Mouse (Mus musculus) erythroid progenitor cell, adult 5-6 weeks (primary cell): ENCODE data around the gene Ddhd1. TPM values are rescaled to one million over a fixed set of nuclear protein-coding genes. Genes with fewer than 3 reads are reported as not detected.

Source experiments
- ATAC-seq: replicated peaks from 2 replicates; pipeline ENCODE4 v1.8.0; 2016; ENCODE audit warnings: moderate number of reproducible peaks, mild to moderate bottlenecking, moderate TSS enrichment, inconsistent platforms; ENCODE audit not compliant: poor library complexity, low FRiP score, severe bottlenecking
- total RNA-seq, 2 experiments: library from RNA; stranded (forward) in 1 of 2; stranded (reverse) in 1 of 2; fragments of 150-400 nt in 1 of 2; fragments of 186-747, 209-891 nt in 1 of 2; gene quantifications; 2 replicates each; pipeline versions ENCODE4 v1.2.3 to v1.2.4; 2015 to 2017; ENCODE audit warnings: low replicate concordance in 2 of 2

Gene Ddhd1
- total RNA-seq, 2 experiments from 2014 or later: 118 to 173 TPM

DNA sequence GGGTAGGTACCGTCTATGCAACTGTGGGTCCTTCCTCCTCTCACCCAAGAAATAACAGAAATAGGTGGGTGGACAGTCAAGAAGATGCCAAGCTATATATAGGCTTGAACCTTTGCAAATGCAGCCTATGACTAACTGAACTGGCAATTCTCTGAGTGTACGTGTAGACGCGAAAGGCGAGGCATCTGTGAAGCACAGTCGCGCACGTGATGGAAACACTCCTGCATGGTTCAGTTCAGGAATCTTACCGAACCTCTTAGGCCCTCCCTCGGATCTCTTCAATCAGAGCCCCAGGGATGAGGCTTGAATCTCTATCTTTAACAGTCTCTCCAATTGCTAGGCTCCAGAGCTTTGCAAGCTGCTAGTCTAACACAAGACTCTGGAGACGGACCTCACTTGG is 10.3 kb downstream of the Ddhd1 start:
- no peak for ATAC-seq

GRCm38 (mm10) chr14:45647175-45647574 is 10.8 kb downstream of the Ddhd1 start:
- ATAC-seq: no peak

- ATAC-seq: no peak
Observed at GRCm38 (mm10) chr14:45644786-45645185, 13.2 kb downstream of the Ddhd1 start.

DNA sequence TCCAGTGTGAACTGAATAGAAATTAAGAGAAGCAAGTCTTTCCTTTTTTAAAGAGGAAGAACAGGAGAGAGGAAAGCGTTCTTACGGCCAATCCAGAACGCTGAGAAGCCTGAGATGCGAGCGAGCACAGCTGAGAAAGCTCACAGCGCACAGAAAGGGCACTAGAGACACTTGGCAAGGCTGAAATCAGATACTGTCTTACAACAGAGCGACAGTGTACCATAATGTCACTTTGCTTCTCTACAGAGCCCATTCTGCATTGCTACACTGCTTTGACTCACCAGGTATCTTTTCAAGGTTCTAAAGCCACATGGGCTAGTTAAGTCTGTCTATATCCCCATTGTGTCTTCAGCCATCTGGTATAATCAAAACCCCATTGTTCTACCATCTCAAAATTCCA is 13.7 kb downstream of the Ddhd1 start:
- no peak for ATAC-seq

DNA sequence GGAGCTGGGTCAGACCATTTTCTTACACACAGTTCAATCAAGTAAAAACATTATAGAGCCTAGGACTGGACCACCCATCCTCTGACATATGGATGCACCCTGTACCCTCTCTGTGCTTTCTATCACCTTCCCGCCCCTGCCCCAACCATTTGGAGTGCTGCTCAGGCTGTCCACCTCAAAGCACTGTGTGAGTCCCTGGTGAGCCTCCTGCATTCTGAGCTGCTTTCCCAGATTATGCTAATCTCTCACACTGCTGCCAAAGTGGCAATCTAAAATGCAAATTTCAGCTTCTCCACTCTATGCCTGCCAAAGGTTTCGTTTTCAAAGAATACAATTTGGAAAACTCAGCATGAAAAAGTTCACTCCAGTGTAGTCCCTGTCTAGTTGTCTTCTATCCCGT is 14.5 kb downstream of the Ddhd1 start:
- 0 out of 2 replicates have a peak, but pooled peaks have one; percentile 17 for ATAC-seq

- ATAC-seq: no peak
Observed at GRCm38 (mm10) chr14:45642795-45643194, 15.1 kb downstream of the Ddhd1 start.

DNA sequence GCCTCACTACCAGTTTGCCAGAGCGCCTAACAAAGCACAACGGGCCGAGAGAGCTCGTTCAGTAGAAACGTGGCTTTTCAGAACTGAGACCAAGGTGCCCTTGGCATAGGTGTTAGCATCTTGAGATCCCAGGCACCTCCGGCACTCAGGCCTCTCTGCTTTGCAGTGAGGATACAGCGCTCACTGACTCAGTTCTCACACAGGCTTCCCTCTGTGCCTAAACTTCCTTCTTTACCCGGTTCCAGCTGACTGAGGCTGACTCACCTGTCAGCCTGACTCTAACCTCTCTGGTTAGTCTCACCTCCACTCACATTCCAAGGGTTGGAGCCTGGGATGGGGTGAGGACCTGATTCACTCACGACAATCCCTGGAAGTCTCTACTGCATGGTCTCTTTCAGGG is 15.7 kb downstream of the Ddhd1 start:
- no peak for ATAC-seq

DNA sequence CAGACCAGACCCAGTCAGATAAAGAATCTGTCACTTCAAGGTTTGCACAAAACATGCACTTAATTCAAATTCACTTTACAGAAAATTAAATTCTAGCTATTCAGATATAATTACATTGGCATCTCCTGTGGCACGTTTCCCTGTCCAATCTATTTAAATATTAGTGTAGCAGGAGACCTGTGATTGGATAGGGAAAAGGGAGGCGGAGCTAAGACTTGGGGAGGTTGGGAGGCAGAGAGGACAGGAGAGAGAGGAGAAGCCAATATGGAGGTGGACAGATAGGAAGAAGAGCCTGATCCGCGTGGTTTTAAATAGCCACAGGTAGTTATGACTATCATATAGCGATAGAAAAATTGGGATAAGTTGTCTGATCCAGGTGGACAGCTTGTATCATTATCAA is 19.2 kb downstream of the Ddhd1 start:
- no peak for ATAC-seq

GRCm38 (mm10) chr14:45635496-45635895 is 22.4 kb downstream of the Ddhd1 start:
- ATAC-seq: no peak

- no peak for ATAC-seq
Observed at GRCm38 (mm10) chr14:45632756-45633537, 25.0 kb downstream of the Ddhd1 start.

GRCm38 (mm10) chr14:45630544-45630943 is 27.4 kb downstream of the Ddhd1 start:
- ATAC-seq: no peak

DNA sequence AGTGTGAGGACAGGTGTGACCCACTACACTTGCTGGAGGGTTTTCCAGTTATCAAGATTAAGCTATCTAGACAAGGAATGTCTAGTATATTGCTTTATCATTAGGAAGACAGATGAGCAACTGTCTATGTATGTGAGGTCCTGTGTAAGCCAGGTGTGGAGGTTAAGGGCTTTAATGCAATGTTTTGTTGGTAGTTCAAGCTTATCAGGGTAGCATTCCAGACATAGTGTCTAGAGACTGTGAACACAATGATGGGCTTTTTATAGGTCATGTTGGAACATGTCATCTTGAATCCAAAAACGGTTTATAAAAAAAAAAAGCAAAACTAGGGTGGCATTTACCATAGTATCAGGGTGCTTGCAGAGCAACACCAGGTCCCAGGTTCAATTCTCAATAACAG is 28.0 kb downstream of the Ddhd1 start:
- ATAC-seq: no peak

DNA sequence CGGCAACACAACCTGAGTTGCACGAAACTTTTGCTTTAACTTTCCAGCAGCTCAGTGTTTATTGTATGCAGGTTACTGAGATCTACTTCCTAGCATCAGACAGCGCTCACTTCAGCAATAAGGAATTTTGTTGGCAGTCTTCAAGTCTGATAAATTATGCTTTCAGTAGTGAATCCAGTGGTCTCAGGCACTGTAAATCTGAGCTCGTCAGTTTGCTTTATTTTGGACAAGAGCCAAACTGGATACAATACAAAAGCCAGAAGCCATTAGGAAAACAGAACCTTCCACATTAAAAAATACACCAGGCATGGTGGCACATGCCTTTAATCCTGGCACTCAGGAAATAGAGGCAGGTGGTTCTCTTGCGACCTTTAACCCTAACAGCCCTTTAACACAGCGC is 39.6 kb downstream of the Ddhd1 start:
- no peak for ATAC-seq

DNA sequence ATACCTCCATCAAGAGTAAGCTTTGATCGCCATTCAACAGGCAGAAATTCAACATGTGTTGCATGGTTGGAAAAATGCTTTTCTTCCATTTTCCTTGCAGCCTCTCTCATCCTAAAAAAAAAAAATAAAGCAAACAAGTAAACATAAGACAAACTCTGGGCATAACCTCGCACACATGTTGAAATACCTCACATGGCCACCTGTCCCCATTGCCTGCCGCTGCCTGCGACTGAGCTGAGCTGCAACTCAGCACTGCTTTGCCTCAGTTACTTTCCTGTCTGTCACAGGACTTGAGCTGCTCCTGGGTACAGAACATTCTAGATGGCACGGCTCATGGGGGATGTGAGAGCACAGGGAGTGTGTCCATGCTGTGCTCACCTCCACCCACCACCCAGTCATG is 41.4 kb downstream of the Ddhd1 start:
- no peak for ATAC-seq

DNA sequence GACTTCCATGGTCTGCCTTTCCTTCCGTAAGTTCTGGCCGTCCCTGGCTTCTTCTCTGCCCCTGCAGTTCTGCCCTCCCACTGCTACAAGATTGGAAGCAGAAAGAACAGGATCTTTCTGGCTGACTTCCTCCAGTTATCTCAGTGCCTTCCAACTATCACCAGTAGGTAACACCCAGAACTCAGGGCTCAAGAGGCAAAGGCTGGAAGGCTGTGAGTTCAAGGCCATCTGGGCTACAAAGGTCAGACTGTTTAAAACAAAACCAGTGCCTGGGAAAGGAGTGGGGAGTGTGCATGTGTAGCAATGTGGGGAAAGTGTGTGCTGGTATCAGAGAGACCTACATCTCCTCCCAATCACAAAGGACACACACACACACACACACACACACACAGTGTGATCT is 42.2 kb downstream of the Ddhd1 start:
- no peak for ATAC-seq

DNA sequence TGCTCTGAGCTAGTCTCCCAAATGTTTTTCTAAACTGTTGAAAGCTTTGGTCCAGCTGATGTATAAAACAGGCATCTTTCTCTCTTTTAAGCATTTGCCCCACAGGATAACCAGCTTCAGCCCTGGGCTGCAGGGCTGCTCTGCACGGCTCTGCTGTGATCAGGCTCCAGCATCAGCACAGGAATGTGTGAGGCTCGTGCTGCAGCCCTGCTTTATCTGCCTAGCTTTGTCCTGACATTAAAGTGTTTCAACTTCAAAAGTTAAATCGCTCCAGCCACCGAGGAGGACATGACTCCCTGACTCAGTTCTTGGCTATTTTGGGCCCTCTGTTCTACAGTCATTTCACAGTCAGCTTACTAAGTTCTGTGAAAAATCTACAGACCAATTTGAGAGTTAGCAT is 43.1 kb downstream of the Ddhd1 start:
- no peak for ATAC-seq

- ATAC-seq: no peak
Observed at GRCm38 (mm10) chr14:45614406-45614805, 43.5 kb downstream of the Ddhd1 start.

DNA sequence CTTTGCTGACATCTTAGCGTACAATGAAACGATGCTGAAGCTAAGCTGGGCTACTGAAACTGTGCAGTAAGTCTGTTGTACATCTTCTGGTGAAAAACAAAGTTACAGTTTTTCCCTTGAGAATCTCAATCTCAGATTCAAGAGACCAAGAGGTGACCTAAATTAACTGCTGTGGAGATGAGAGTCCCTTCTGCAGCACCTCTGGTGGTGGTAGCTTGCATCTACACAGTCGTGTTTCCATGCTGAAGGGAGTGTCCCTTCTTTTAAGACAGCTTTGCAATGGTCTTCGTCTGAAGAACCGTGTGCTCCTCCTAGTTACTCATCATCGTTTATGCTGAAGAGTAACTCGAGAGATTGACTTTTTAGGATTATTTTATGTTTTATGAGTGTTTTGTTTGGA is 46.3 kb downstream of the Ddhd1 start:
- no peak for ATAC-seq

- ATAC-seq: no peak
Observed at GRCm38 (mm10) chr14:45602002-45602401, 55.9 kb downstream of the Ddhd1 start.

DNA sequence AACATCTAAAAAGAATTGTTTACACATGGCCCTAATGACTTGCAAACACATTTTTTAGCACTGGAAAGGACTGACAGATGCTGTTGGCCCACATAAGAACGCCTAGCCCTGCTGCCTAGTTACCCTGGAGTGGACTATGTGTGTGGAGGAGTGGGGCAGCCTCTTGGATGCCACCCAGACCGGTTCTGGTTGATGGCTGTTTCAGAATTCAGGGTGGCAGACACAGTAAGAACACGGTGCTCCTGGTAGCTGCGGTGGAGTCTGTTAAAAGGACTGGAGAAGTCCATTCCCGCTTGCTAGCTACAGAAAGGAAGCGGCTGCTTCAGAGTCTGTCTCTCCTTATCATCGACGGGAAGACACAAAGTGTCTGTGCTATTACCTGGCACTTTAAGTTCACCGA is 57.4 kb downstream of the Ddhd1 start:
- no peak for ATAC-seq

DNA sequence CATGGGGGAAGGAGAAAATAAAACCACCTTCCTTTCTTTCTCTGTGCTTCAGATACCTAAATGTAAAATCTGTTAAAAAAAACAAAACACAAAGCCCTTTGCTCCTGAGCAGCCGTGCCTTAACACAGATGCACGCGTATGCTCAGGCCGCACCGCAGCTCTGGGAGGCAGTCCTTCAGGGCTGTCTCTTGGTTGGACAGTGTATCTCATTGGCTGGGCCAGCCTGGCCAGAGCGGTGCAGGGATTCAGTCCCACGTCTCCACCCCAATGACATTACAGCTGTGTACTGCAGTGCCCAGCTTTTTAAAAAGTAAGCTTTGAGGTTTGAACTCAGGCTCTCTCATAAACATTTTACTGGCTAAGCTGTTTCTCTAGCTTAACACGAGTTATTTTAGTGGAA is 60.1 kb downstream of the Ddhd1 start:
- ATAC-seq: no peak

GRCm38 (mm10) chr14:45593261-45593660 is 64.7 kb downstream of the Ddhd1 start:
- ATAC-seq: no peak
